Mouse (Mus musculus) megakaryocyte progenitor cell, adult 5-6 weeks (primary cell): ENCODE data around the gene Csf1. TPM values are rescaled to one million over a fixed set of nuclear protein-coding genes. Genes with fewer than 3 reads are reported as not detected.
A peak's percentile ranks its signal among the peaks of the same experiment; 100 is the strongest.

ENCODE experiments used
- ATAC-seq: replicated peaks from 2 replicates; pipeline ENCODE4 v1.8.0; 2016; ENCODE audit warnings: mild to moderate bottlenecking, moderate TSS enrichment, inconsistent platforms; ENCODE audit not compliant: poor library complexity
- total RNA-seq, 2 experiments: library from RNA; stranded (forward) in 1 of 2; stranded (reverse) in 1 of 2; fragments of 157-497, 149-512 nt in 1 of 2; fragments of 200-1000 nt in 1 of 2; gene quantifications; 2 replicates each; pipeline versions ENCODE4 v1.2.3 to v1.2.4; 2015 to 2017

The Csf1 gene
- total RNA-seq, 2 experiments from 2014 or later, result 2.2 to 4.6 TPM

DNA sequence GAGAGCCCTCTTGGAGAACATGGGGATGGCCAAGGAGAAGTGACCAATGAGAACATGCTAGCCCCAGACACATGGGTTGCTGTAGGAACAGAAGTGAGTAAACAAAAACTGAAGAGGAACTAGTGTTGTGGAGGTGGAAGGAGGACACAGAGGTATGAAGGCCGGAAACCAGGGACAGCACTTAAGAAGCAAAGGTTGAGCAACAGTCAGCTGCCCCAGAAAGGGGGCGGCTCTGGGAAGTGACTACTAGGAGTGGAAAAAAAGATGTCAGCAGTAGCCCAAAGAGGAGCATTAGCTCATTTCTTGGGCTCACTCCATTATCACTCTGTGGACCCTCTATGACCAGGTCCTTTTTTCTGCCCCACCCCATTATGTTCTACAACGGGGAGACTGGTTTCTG is 23.0 kb upstream of the Csf1 start:
- peak; percentile 85 for ATAC-seq

DNA sequence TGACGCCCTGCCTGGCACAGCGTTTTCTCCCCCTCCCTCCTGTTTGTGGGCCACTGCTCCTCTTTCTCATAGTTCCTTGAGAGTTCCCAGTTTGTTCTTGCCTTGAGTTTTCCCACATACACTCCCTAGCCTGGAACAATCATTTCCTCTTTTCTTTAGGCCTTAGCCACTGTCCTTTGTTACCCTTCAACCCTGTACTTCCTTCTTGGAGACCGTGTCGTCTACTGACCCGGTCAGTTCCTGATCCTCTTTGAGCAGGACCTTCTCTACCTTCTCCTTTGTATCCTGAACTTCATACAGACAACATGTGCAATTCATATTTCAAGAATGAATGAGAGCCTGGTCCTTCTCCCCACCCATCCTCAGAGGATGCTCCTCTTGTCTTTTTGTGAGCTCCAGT is 21.0 kb upstream of the Csf1 start:
- ATAC-seq, result peak; percentile 40

- peak; percentile 91 for ATAC-seq
These were observed 17.7 kb upstream of the Csf1 start for GRCm38 (mm10) chr3:107778016-107778415.

GRCm38 (mm10) chr3:107776295-107776694 is 16.0 kb upstream of the Csf1 start:
- no peak for ATAC-seq

GRCm38 (mm10) chr3:107775736-107776135 is 15.5 kb upstream of the Csf1 start:
- ATAC-seq, result no peak

DNA sequence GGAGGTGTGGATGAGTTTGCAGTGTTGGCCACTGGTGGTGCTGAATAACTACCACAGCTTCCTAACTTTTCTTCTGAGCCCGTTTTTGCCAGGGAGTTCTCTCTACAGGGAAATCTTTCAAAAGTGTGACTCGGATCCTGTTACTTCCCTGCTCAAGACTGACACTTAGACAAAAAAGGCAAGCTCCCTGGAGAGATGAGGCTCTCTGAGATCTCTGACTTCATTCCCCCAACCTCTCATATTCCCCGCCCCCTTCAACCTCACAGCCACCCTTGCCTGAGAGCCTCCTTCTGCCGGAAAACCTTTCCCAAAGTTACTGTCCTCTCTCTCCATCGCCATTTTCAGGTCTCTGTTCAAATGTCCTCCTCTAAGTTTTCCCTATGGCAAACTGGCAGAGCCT is 14.8 kb upstream of the Csf1 start:
- ATAC-seq, result no peak

DNA sequence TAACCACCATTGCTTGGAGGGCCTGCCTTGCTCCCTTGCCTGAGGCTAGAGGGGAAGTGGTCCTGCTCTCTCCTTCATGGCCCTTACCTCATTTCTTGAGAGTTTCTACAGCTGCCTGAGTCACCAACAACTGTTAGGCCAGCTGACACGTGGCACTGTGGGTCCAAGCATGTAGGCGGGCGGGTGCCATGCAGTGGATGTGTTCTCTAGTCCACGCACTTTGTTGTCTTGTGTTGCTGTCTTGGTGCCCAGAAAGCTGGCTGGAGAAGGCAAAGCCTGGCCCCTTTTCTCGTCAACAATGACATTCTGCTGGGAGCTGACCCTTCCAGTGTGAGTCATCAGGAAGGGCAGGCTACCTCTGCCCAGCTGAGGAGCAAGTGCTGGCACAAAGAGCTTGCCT is 12.6 kb upstream of the Csf1 start:
- peak; percentile 81 for ATAC-seq

- ATAC-seq, result peak; percentile 29
These were observed 9.4 kb upstream of the Csf1 start for GRCm38 (mm10) chr3:107769692-107770091.

GRCm38 (mm10) chr3:107768104-107768989 is 8.1 kb upstream of the Csf1 start:
- no peak for ATAC-seq

DNA sequence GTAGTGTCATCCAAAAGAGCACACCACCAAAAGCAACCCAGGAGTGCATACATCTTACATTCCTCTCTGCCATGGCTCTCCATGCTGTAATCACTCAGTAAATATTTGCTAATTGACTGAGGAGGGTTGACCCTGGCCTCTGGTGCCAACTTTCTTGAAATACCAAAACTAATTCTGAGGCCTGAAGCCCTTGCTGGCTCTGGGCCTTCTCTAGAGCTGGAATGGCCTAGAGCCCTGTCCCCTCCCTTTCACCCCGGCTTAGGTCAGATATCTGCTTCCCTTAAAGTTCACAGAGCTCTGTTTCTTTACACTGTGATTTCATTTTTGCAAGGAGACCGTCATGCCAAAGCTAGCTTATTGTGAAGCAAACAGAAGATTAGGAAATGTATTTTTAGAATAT is 6.5 kb upstream of the Csf1 start:
- no peak for ATAC-seq

GRCm38 (mm10) chr3:107765979-107766378 is 5.7 kb upstream of the Csf1 start:
- no peak for ATAC-seq

- ATAC-seq, result no peak
These were observed 3.3 kb upstream of the Csf1 start for GRCm38 (mm10) chr3:107763552-107763951.

- no peak for ATAC-seq
These were observed 1.2 kb upstream of the Csf1 start for GRCm38 (mm10) chr3:107761446-107761845.

DNA sequence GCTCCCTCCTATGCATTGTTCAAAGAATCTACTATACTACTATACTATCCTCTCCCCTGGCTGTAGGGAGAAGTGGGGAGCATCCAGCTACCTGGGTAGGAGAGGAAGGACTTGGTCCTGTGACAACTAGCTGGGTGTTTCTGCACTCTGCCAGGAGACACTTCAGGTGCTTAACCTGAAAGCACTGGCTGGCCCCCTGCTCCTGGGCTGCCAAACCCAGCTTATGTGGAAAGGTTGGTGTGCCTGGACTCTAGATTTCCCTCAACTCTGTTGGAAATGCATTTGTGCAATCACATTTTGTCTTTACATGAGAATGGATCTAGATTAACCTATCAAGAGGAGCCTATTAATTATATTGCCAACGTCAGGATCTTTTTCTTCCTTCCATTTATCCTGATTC is 502 bp upstream of the Csf1 start:
- ATAC-seq, result no peak

DNA sequence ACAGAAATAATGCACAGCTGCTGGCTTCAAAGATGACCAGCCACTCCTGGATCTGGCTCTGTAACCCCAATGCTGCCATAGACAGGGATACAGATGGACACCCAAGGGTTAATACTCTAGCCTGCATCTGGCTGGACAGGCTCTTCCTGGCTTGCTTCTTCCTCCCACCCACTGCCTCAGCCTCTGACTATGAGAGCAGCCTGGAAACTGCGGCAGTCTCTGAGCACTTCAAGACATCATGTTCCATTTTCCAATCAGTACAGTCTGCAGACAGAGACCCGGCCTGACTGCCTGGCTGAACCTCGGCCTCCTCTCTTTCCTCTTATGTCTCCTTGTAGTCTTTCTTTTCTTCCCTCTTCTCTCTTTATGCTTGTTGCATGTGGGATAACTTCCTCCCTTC is 1.6 kb downstream of the Csf1 start:
- no peak for ATAC-seq

GRCm38 (mm10) chr3:107758176-107758575 is 2.1 kb downstream of the Csf1 start:
- ATAC-seq, result no peak

DNA sequence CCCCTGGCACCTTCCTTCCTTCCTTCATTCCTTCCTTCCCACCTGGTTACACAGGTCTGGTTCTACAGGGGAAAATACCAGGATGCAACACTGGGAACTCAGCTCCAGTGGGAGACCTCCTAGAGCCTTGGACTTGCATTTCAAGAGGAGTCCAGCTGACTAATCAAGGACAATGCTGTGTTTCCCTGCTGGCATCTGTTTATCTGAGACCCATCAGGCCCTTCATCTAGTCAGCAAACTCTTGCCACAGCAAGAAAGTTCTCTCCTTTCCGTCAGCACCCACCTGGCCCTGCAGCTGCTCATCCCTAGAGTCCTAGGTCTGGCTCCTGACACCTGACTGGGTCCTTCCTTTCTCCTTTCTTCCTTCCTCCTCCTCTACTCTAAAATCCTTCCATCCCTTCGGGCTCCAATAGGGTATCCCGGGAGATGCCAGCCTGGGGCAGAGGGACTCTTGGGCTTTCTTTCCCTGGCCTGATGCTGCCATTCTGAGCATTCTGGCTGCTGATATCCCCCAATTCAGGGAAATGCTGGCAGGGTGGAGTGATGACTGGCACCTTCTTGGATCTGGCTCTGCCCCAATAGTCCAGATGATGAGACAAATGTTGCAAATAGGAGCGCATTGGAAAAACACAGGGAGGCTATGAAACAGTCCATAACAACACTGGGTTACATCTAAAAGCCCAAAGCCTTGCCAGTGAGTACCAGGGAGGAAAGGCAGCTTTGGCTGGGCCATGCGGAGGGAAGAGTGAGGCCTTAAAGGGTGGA is 2.7 kb downstream of the Csf1 start:
- no peak for ATAC-seq

- ATAC-seq, result no peak
These were observed 3.8 kb downstream of the Csf1 start for GRCm38 (mm10) chr3:107756481-107756866.

DNA sequence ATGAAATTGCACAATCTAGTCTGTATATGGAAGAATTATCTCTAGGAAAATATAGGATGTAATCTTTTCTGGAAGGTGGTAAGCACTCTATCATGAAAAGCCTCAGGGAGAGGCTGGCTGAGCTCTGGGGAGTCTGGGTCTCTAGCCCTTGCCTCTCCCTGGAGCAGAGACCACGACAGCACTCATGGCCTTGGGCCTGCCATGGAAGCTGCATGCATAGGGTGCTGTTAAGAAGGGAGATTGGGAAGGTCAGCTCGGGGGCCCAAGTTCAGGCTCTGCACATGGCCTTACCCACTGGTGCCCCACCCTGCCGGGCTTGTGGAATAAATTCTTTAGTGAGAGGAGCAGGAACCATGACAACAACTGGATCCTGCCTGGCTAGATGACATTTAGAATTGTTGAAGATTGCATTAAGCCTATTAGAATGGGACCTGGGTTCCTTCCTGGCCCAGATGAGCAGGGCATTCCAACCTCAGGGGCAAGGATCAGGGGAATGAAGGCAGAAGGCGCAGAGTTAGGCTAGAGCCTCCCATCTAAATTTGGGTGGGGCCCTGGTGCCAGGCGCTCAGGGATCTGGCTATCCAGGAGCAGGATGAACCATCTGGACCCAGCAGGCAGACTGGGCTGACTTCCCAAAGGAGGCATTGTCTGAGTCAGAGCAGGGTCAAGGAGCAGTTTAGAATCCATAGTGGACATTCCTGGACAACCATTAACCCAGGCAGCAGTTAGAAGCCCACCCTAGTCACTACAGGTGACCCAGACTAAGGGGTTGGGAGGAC is 4.4 kb downstream of the Csf1 start:
- no peak for ATAC-seq

GRCm38 (mm10) chr3:107754632-107755031 is 5.6 kb downstream of the Csf1 start:
- ATAC-seq, result peak; percentile 76

DNA sequence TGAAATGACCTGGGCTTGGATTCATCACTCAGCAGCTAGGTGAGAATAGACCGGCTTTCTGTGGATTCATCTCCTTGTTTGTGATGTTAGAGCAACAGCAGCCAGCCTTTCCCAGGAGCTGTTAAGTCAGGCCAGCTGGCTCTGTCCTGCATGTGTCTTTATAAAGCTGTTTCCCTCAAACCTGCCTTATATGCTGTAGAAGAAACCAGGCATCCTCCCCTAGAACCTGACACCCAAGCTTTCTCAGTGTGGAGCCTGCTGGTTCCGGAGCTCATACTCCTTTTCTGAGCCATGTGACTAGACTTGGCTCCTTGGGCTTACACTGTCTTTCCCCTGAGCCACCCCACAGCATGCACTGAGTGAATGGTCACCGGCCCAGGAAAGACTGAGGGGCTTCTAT is 8.7 kb downstream of the Csf1 start:
- no peak for ATAC-seq
